Mouse (Mus musculus): ENCODE results near the gene Cry2. TPM values are rescaled to one million over a fixed set of nuclear protein-coding genes. Genes with fewer than 3 reads are reported as not detected.

The Cry2 gene
- polyA plus RNA-seq, 1 experiment from 2014 or later: 25.5 TPM

DNA sequence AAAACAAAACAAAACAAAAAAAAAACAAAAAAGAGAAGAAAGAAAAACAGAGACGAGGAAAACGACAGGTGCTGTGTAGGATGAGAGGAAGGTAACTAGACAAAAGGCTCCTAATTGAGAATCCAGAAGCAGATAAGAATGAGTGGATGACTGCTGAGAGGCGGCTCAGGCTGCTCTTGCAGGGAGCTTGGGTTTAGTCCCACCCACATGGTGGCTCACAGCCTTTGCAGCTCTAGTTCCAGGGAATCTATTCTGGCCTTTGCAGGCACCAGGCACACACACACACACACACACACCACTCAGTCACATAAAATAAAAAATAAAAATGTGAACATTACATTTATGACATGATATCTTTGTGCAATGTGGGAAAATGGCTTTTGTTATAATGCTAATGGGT is 4.7 kb upstream of the Cry2 start:
- no peaks in the 10 kb centered on the region for H3K36me3 ChIP-seq (ENCODE audit: control insufficient read depth, insufficient read depth, low read length)
- no peak overlapping the region for H3K4me2 ChIP-seq (ENCODE audit: low read depth, low read length, severe bottlenecking)
- H3K27ac ChIP-seq (ENCODE audit: low read depth, low read length): no peak overlapping the region
- H3K9ac ChIP-seq (ENCODE audit: low read length): no peak overlapping the region
- H3K4me3 ChIP-seq (ENCODE audit: low read depth, low read length): no peak overlapping the region
- no peaks in the 10 kb centered on the region; the same call in 1 of the 2 replicates for H3K4me1 ChIP-seq (replicated peaks; ENCODE audit: control insufficient read depth, insufficient read depth, low read length)
- DNase-seq (ENCODE audit: low spot score) (no peak), ATAC-seq (replicated peaks; ENCODE audit: low FRiP score) (no peak)
- no peaks in the 10 kb centered on the region for H3K27me3 ChIP-seq (ENCODE audit: control insufficient read depth, insufficient read depth, low read length)
- no peaks in the 10 kb centered on the region for H3K9me3 ChIP-seq (ENCODE audit: control insufficient read depth, low read length)
- 69% methylated on average over 3 of the region's 3 CpGs for WGBS

- no peak overlapping the region for H3K4me3 ChIP-seq (ENCODE audit: low read depth, low read length)
Measured at GRCm38 (mm10) chr2:92437875-92438274, 4.0 kb upstream of the Cry2 start.

GRCm38 (mm10) chr2:92437366-92437765 is 3.5 kb upstream of the Cry2 start:
- Histone ChIP-seq H3K27ac (ENCODE audit: low read depth, low read length) (no peak overlapping the region), H3K4me1 (replicated peaks; ENCODE audit: control insufficient read depth, insufficient read depth, low read length) (peaks cover 4% of the 10 kb centered on the region; the same call in 1 of the 2 replicates), H3K9ac (ENCODE audit: low read length) (no peak overlapping the region), H3K4me2 (ENCODE audit: low read depth, low read length, severe bottlenecking) (no peak overlapping the region), H3K9me3 (ENCODE audit: control insufficient read depth, low read length) (no peaks in the 10 kb centered on the region), H3K36me3 (ENCODE audit: control insufficient read depth, insufficient read depth, low read length) (no peaks in the 10 kb centered on the region), H3K27me3 (ENCODE audit: control insufficient read depth, insufficient read depth, low read length) (no peaks in the 10 kb centered on the region), H3K4me3 (ENCODE audit: low read depth, low read length) (no peak overlapping the region)
- ATAC-seq (replicated peaks; ENCODE audit: low FRiP score): no peak
- WGBS: 82% methylated on average over 4 of the region's 4 CpGs
- DNase-seq (ENCODE audit: low spot score): no peak

More at GRCm38 (mm10) chr2:92437875-92438274, 4.0 kb upstream of the Cry2 start:
- no peak for ATAC-seq (replicated peaks; ENCODE audit: low FRiP score)
- Histone ChIP-seq H3K27me3 (ENCODE audit: control insufficient read depth, insufficient read depth, low read length) (no peaks in the 10 kb centered on the region), H3K9ac (ENCODE audit: low read length) (no peak overlapping the region), H3K36me3 (ENCODE audit: control insufficient read depth, insufficient read depth, low read length) (no peaks in the 10 kb centered on the region), H3K4me1 (replicated peaks; ENCODE audit: control insufficient read depth, insufficient read depth, low read length) (peaks cover 1% of the 10 kb centered on the region; the same call in 1 of the 2 replicates), H3K27ac (ENCODE audit: low read depth, low read length) (no peak overlapping the region), H3K9me3 (ENCODE audit: control insufficient read depth, low read length) (no peaks in the 10 kb centered on the region), H3K4me2 (ENCODE audit: low read depth, low read length, severe bottlenecking) (peak overlapping the region; percentile 31)
- peak; percentile 90 for DNase-seq (ENCODE audit: low spot score)
- 3% methylated on average over 5 of the region's 5 CpGs for WGBS

DNA sequence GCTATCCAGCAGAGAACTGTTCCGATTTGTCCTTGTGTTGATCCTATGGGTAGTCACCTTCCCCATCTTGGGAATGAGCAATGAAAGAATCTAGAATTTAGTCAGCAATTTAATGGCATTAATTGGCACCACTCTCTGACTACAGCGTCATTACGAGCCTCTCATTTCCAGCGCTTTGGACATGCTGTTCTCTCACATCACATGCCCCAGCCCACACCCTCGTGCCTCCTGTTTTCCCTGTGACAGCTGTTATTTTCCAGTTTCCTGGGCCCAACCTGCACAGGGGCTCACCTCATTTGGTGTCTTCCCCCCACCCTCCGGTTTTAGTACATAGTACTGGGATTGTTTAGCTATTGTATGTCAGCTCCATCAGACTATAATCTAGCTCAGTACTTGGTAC is 1.2 kb upstream of the Cry2 start:
- no peak for DNase-seq (ENCODE audit: low spot score)
- no peak for ATAC-seq (replicated peaks; ENCODE audit: low FRiP score)
- Histone ChIP-seq H3K4me3 (ENCODE audit: low read depth, low read length) (no peak overlapping the region), H3K9ac (ENCODE audit: low read length) (no peak overlapping the region), H3K4me2 (ENCODE audit: low read depth, low read length, severe bottlenecking) (0 out of 2 replicates have a peak overlapping the region, but pooled peaks have one; percentile 84), H3K9me3 (ENCODE audit: control insufficient read depth, low read length) (no peaks in the 10 kb centered on the region), H3K27me3 (ENCODE audit: control insufficient read depth, insufficient read depth, low read length) (no peaks in the 10 kb centered on the region), H3K36me3 (ENCODE audit: control insufficient read depth, insufficient read depth, low read length) (no peaks in the 10 kb centered on the region), H3K4me1 (replicated peaks; ENCODE audit: control insufficient read depth, insufficient read depth, low read length) (peaks cover 11% of the 10 kb centered on the region), H3K27ac (ENCODE audit: low read depth, low read length) (no peak overlapping the region)
- 50% methylated on average over 6 of the region's 6 CpGs for WGBS

- peak overlapping the region; percentile 50; the same call in 1 of the 2 replicates for H3K9ac ChIP-seq (ENCODE audit: low read length)
- peak overlapping the region; percentile 84 for H3K4me2 ChIP-seq (ENCODE audit: low read depth, low read length, severe bottlenecking)
- H3K4me1 ChIP-seq (replicated peaks; ENCODE audit: control insufficient read depth, insufficient read depth, low read length): peaks cover 11% of the 10 kb centered on the region
- DNase-seq (ENCODE audit: low spot score) (no peak), ATAC-seq (replicated peaks; ENCODE audit: low FRiP score) (no peak)
- H3K4me3 ChIP-seq (ENCODE audit: low read depth, low read length): peak overlapping the region; percentile 66
- WGBS: 8% methylated on average over 12 of the region's 12 CpGs
- H3K27ac ChIP-seq (ENCODE audit: low read depth, low read length): no peak overlapping the region
- H3K36me3 ChIP-seq (ENCODE audit: control insufficient read depth, insufficient read depth, low read length): no peaks in the 10 kb centered on the region
- no peaks in the 10 kb centered on the region for H3K9me3 ChIP-seq (ENCODE audit: control insufficient read depth, low read length)
- no peaks in the 10 kb centered on the region for H3K27me3 ChIP-seq (ENCODE audit: control insufficient read depth, insufficient read depth, low read length)
Measured at GRCm38 (mm10) chr2:92434375-92434745, 517 bp upstream of the Cry2 start.

- H3K4me3 ChIP-seq (ENCODE audit: low read depth, low read length): peak overlapping the region; percentile 66
- WGBS: 56% methylated on average over 17 of the region's 17 CpGs
- H3K4me2 ChIP-seq (ENCODE audit: low read depth, low read length, severe bottlenecking): peak overlapping the region; percentile 84
- H3K9me3 ChIP-seq (ENCODE audit: control insufficient read depth, low read length): no peaks in the 10 kb centered on the region
- no peaks in the 10 kb centered on the region for H3K36me3 ChIP-seq (ENCODE audit: control insufficient read depth, insufficient read depth, low read length)
- peaks cover 11% of the 10 kb centered on the region for H3K4me1 ChIP-seq (replicated peaks; ENCODE audit: control insufficient read depth, insufficient read depth, low read length)
- peak overlapping the region; percentile 70; the same call in 1 of the 2 replicates for H3K9ac ChIP-seq (ENCODE audit: low read length)
- H3K27ac ChIP-seq (ENCODE audit: low read depth, low read length): no peak overlapping the region
- DNase-seq (ENCODE audit: low spot score): no peak
- H3K27me3 ChIP-seq (ENCODE audit: control insufficient read depth, insufficient read depth, low read length): no peaks in the 10 kb centered on the region
- no peak for ATAC-seq (replicated peaks; ENCODE audit: low FRiP score)
Measured at GRCm38 (mm10) chr2:92432299-92433295, 1.2 kb downstream of the Cry2 start.

GRCm38 (mm10) chr2:92431611-92432179 is 2.1 kb downstream of the Cry2 start:
- H3K9ac ChIP-seq (ENCODE audit: low read length): peak overlapping the region; percentile 28; the same call in 1 of the 2 replicates
- H3K9me3 ChIP-seq (ENCODE audit: control insufficient read depth, low read length): no peaks in the 10 kb centered on the region
- WGBS: 33% methylated on average over 11 of the region's 11 CpGs
- H3K4me1 ChIP-seq (replicated peaks; ENCODE audit: control insufficient read depth, insufficient read depth, low read length): peaks cover 11% of the 10 kb centered on the region
- DNase-seq (ENCODE audit: low spot score) (no peak), ATAC-seq (replicated peaks; ENCODE audit: low FRiP score) (no peak)
- peak overlapping the region; percentile 84 for H3K4me2 ChIP-seq (ENCODE audit: low read depth, low read length, severe bottlenecking)
- peak overlapping the region; percentile 25; the same call in 1 of the 2 replicates for H3K27ac ChIP-seq (ENCODE audit: low read depth, low read length)
- H3K36me3 ChIP-seq (ENCODE audit: control insufficient read depth, insufficient read depth, low read length): no peaks in the 10 kb centered on the region
- no peaks in the 10 kb centered on the region for H3K27me3 ChIP-seq (ENCODE audit: control insufficient read depth, insufficient read depth, low read length)
- H3K4me3 ChIP-seq (ENCODE audit: low read depth, low read length): peak overlapping the region; percentile 13; the same call in 1 of the 2 replicates

- H3K4me3 ChIP-seq (ENCODE audit: low read depth, low read length): peak overlapping the region; percentile 13; the same call in 1 of the 2 replicates
- peak overlapping the region; percentile 28; the same call in 1 of the 2 replicates for H3K9ac ChIP-seq (ENCODE audit: low read length)
- 75% methylated on average over 21 of the region's 21 CpGs for whole genome bisulfite sequencing
- ATAC-seq (replicated peaks; ENCODE audit: low FRiP score) (no peak), DNase-seq (ENCODE audit: low spot score) (no peak)
- no peaks in the 10 kb centered on the region for H3K36me3 ChIP-seq (ENCODE audit: control insufficient read depth, insufficient read depth, low read length)
- peak overlapping the region; percentile 25; the same call in 1 of the 2 replicates for H3K27ac ChIP-seq (ENCODE audit: low read depth, low read length)
- H3K9me3 ChIP-seq (ENCODE audit: control insufficient read depth, low read length): no peaks in the 10 kb centered on the region
- peaks cover 11% of the 10 kb centered on the region for H3K4me1 ChIP-seq (replicated peaks; ENCODE audit: control insufficient read depth, insufficient read depth, low read length)
- H3K4me2 ChIP-seq (ENCODE audit: low read depth, low read length, severe bottlenecking): peak overlapping the region; percentile 84
- no peaks in the 10 kb centered on the region for H3K27me3 ChIP-seq (ENCODE audit: control insufficient read depth, insufficient read depth, low read length)
Measured at GRCm38 (mm10) chr2:92430723-92431541, 2.9 kb downstream of the Cry2 start.
